In genomic region chrX:39250148-39250725, GRCm38 (mm10) we compare ENCODE assay signal across 21 mouse cellular contexts.
A peak's percentile ranks its signal among the peaks of the same experiment; 100 is the strongest.
DNase-seq lines count a peak whose midpoint lies in the region; TF ChIP-seq lines count a peak whose summit lies in the region.
"Had no signal": no experiment of that assay in that cellular context is flagged by ENCODE, and none has a peak within 500 bp of the region (broad histone marks: within the 10 kb centered on the region; RNA-seq: fewer than 3 reads in every experiment).

No protein-coding gene starts in this region.

- no peak overlapping the region for H3K9ac ChIP-seq in heart, adult 2 months (ENCODE audit: low read depth, low read length)
- H3K9ac ChIP-seq: embryonic facial prominence, embryonic 13.5 days; hindbrain, embryonic 12.5 days; limb, embryonic 12.5 days; liver, embryonic 12.5 days; neural tube, embryonic 15.5 days had no signal

- no peak overlapping the region for H3K4me3 ChIP-seq in heart, adult 2 months
- H3K4me3 ChIP-seq: embryonic facial prominence, embryonic 13.5 days; hindbrain, embryonic 12.5 days; limb, embryonic 12.5 days; liver, embryonic 12.5 days; neural tube, embryonic 15.5 days had no signal

- no peaks in the 10 kb centered on the region for H3K4me1 ChIP-seq in heart, adult 2 months (ENCODE audit: control insufficient read depth, insufficient read depth, low read length)
- H3K4me1 ChIP-seq: embryonic facial prominence, embryonic 13.5 days; hindbrain, embryonic 12.5 days; limb, embryonic 12.5 days; liver, embryonic 12.5 days; neural tube, embryonic 15.5 days had no signal

- intact Hi-C loops in heart, adult 2 months (cut with DNase I): no loop called here

- no peaks in the 10 kb centered on the region for H3K79me2 ChIP-seq in heart, adult 2 months (replicated peaks; ENCODE audit: control insufficient read depth, insufficient read depth, low read length)

- no peak for TF ChIP-seq POLR2A in heart, adult 2 months (IDR thresholded peaks at IDR 0.05; ENCODE audit: insufficient read depth, low read depth, low read length)

- H3K27me3 ChIP-seq in heart, adult 2 months (ENCODE audit: control insufficient read depth, insufficient read depth, low read length): no peaks in the 10 kb centered on the region
- H3K27me3 ChIP-seq: embryonic facial prominence, embryonic 13.5 days; hindbrain, embryonic 12.5 days; limb, embryonic 12.5 days; liver, embryonic 12.5 days; neural tube, embryonic 15.5 days had no signal

- TF ChIP-seq EP300 in heart, adult 2 months (IDR thresholded peaks at IDR 0.05; ENCODE audit: insufficient read depth, low read depth, low read length): no peak

- WGBS in heart, adult 2 months: 44% methylated on average over 4 of the region's 4 CpGs

- DNase-seq in layer of hippocampus, adult 11-12 months (ENCODE audit: low spot score): peak; percentile 10
- no peak for DNase-seq in layer of hippocampus, postnatal 25 days (ENCODE audit: extremely low spot score in 1 of 2, low spot score in 1 of 2)
- peak; percentile 41 to 53 for DNase-seq in frontal cortex, adult 2 months (ENCODE audit: extremely low spot score in 1 of 2, low spot score in 1 of 2)
- peak; percentile 3 to 21 for DNase-seq in left cerebral cortex, adult 18-20 months (ENCODE audit: low spot score in 2 of 2)
- DNase-seq in right cerebral cortex, postnatal 36 days (ENCODE audit: low spot score in 2 of 2): peak; percentile 20 to 31
- DNase-seq in heart, adult 2 months: no peak
- no peak for DNase-seq in gastrocnemius, postnatal 25 days
- DNase-seq in B cell, adult 2 months: no peak
- DNase-seq: adrenal gland, adult 2 months; cerebellum, postnatal 14 days; gastrocnemius, postnatal 14 days; kidney, adult 2 months; kidney, postnatal 10 days; lung, adult 2 months; lung, postnatal 36 days; thymus, postnatal 36 days had no signal

- no peaks in the 10 kb centered on the region for H3K36me3 ChIP-seq in heart, adult 2 months (ENCODE audit: control insufficient read depth, insufficient read depth, low read length)
- H3K36me3 ChIP-seq: embryonic facial prominence, embryonic 13.5 days; hindbrain, embryonic 12.5 days; limb, embryonic 12.5 days; liver, embryonic 12.5 days; neural tube, embryonic 15.5 days had no signal

- no peak overlapping the region for H3K27ac ChIP-seq in heart, adult 2 months
- H3K27ac ChIP-seq: embryonic facial prominence, embryonic 13.5 days; hindbrain, embryonic 12.5 days; limb, embryonic 12.5 days; liver, embryonic 12.5 days; neural tube, embryonic 15.5 days had no signal

- no peak for TF ChIP-seq CTCF in heart, adult 2 months (IDR thresholded peaks at IDR 0.05)

Comparison
In these comparisons a context has a peak if more than half of its experiments do, and no peak if none do; other contexts are left out.
1. DNase-seq: peak in layer of hippocampus, adult 11-12 months (single experiment), frontal cortex, adult 2 months (2 of 2), left cerebral cortex, adult 18-20 months (2 of 2) and right cerebral cortex, postnatal 36 days (2 of 2); none in layer of hippocampus, postnatal 25 days (0 of 2), heart, adult 2 months (0 of 2), gastrocnemius, postnatal 25 days (single experiment) and B cell, adult 2 months (0 of 2).